ENCODE assay signal across 11 mouse cellular contexts in genomic region chr12:100124913-100125798, GRCm38 (mm10). TPM values are rescaled to one million over a fixed set of nuclear protein-coding genes. Genes with fewer than 3 reads are reported as not detected.
A peak's percentile ranks its signal among the peaks of the same experiment; 100 is the strongest.
DNase-seq lines count a peak whose midpoint lies in the region; ATAC-seq and TF ChIP-seq lines count a peak whose summit lies in the region.
"Had no signal": no experiment of that assay in that cellular context is flagged by ENCODE, and none has a peak within 500 bp of the region (broad histone marks: within the 10 kb centered on the region; RNA-seq: fewer than 3 reads in every experiment).

No protein-coding gene starts in this region.

- H3K4me3 ChIP-seq in kidney, embryonic 15.5 days (replicated peaks) = no peak overlapping the region
- no peak overlapping the region for H3K4me3 ChIP-seq in ES-Bruce4 (ENCODE audit: low read depth, low read length)

- H3K4me2 ChIP-seq in kidney, embryonic 15.5 days = no peak overlapping the region

- peak; percentile 83 for TF ChIP-seq CTCF in ES-Bruce4 (IDR thresholded peaks at IDR 0.05; ENCODE audit: low read depth, low read length)

- no peaks in the 10 kb centered on the region for H3K27me3 ChIP-seq in kidney, embryonic 15.5 days
- no peaks in the 10 kb centered on the region for H3K27me3 ChIP-seq in ES-Bruce4 (ENCODE audit: control insufficient read depth, insufficient read depth, low read length, poor library complexity, severe bottlenecking)

- TF ChIP-seq EP300 in ES-Bruce4 (IDR thresholded peaks at IDR 0.05; ENCODE audit: insufficient read depth, low read depth, low read length) = no peak

- no peaks in the 10 kb centered on the region for H3K9me3 ChIP-seq in kidney, embryonic 15.5 days (replicated peaks)
- no peaks in the 10 kb centered on the region for H3K9me3 ChIP-seq in ES-Bruce4 (replicated peaks; ENCODE audit: control insufficient read depth, insufficient read depth, low read length, poor library complexity, severe bottlenecking)

- H3K36me3 ChIP-seq in kidney, embryonic 15.5 days = peaks cover 93% of the 10 kb centered on the region
- peaks cover 47% of the 10 kb centered on the region for H3K36me3 ChIP-seq in ES-Bruce4 (ENCODE audit: control insufficient read depth, insufficient read depth, low read length, poor library complexity, severe bottlenecking)

- DNase-seq in kidney, postnatal 14 days = no peak
- peak; percentile 34 for DNase-seq in NIH3T3 (ENCODE audit: low read depth)
- peak; percentile 34 to 55 for DNase-seq in kidney, postnatal 4 days
- no peak for DNase-seq in urinary bladder, postnatal 14 days (ENCODE audit: low spot score)
- no peak for DNase-seq in cerebellum, postnatal 4 days (ENCODE audit: low spot score in 2 of 2)
- DNase-seq: lung, postnatal 10 days; right cerebral cortex, postnatal 25 days had no signal

- peaks cover 29% of the 10 kb centered on the region for H3K4me1 ChIP-seq in kidney, embryonic 15.5 days
- H3K4me1 ChIP-seq in ES-Bruce4 (ENCODE audit: control insufficient read depth, insufficient read depth, low read length) = peaks cover 1% of the 10 kb centered on the region

- ATAC-seq in kidney, embryonic 15.5 days (replicated peaks; ENCODE audit: low FRiP score) = 0 out of 2 replicates have a peak, but pooled peaks have one; percentile 16
- ATAC-seq: forebrain, embryonic 16.5 days; inflammation-experienced regulatory T-cells, adult 6 months had no signal

- WGBS in kidney, embryonic 15.5 days = 85% methylated on average over 16 of the region's 16 CpGs

- no peak overlapping the region for H3K27ac ChIP-seq in kidney, embryonic 15.5 days
- no peak overlapping the region for H3K27ac ChIP-seq in ES-Bruce4 (ENCODE audit: insufficient read depth, low read length)

- TF ChIP-seq POLR2A in ES-Bruce4 (IDR thresholded peaks at IDR 0.05; ENCODE audit: insufficient read depth, low read length) = no peak

- H3K9ac ChIP-seq in kidney, embryonic 15.5 days = no peak overlapping the region
- no peak overlapping the region for H3K9ac ChIP-seq in ES-Bruce4 (ENCODE audit: low read depth, poor library complexity, severe bottlenecking)

RNA-seq across cellular contexts. Expression of gene Psmc1, which starts 15.2 kb away (rescaled TPM):
- 302 and 304 TPM in 2 replicates for polyA plus RNA-seq in kidney, embryonic 15.5 days (2015; fragmentation: Nextera tagmentation; extraction: Ambion mirVana)
- 532 and 545 TPM in 2 replicates for polyA plus RNA-seq in ES-Bruce4 (2011; ENCODE audit: insufficient read depth, insufficient read length, low read depth, missing spikeins)

RNA-seq across cellular contexts. Expression of gene Nrde2, which starts 34.3 kb away (rescaled TPM):
- 18.4 and 18.9 TPM in 2 replicates for polyA plus RNA-seq in kidney, embryonic 15.5 days (2015; fragmentation: Nextera tagmentation; extraction: Ambion mirVana)
- polyA plus RNA-seq in ES-Bruce4 (2011; ENCODE audit: insufficient read depth, insufficient read length, low read depth, missing spikeins) = 14.9 and 17.6 TPM in 2 replicates

Comparison
In these comparisons a context has a peak if more than half of its experiments do, and no peak if none do; other contexts are left out.
1. DNase-seq: peak in NIH3T3 (single experiment) and kidney, postnatal 4 days (2 of 2); none in kidney, postnatal 14 days (single experiment), urinary bladder, postnatal 14 days (single experiment) and cerebellum, postnatal 4 days (0 of 2).